Comparison of ENCODE assay signal across 18 mouse cellular contexts in the genomic region with DNA sequence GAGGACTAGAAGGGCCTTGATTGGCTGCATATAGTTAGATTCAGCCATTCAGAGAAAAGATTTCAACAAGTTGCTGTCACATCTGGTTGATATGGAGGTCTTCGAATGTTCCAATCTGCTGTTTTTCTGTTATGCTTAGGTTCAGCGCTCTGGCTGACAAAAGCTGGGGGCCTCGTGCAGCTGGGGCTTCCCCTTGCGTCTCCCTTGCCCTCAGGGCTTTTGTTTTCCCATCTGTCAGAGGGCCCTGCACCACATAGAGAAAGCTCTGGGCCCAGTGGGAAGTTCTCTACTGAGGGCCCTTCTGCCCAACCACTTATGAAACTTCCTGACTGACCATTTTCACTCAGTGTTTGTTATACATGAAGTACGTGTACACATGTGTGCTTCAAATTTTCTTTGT.
"Had no signal": no experiment of that assay in that cellular context is flagged by ENCODE, and none has a peak within 500 bp of the region (broad histone marks: within the 10 kb centered on the region; RNA-seq: fewer than 3 reads in every experiment).

No protein-coding gene starts in this region.

- H3K4me2 ChIP-seq: lung, embryonic 14.5 days; midbrain, embryonic 11.5 days; neural tube, embryonic 13.5 days; neural tube, embryonic 15.5 days had no signal

- H3K36me3 ChIP-seq: neural tube, embryonic 13.5 days; neural tube, embryonic 15.5 days had no signal

- ATAC-seq: midbrain, embryonic 16.5 days had no signal

- H3K4me3 ChIP-seq: myocyte; neural tube, embryonic 13.5 days; neural tube, embryonic 15.5 days had no signal

- H3K9me3 ChIP-seq: neural tube, embryonic 13.5 days; neural tube, embryonic 15.5 days had no signal

- H3K4me1 ChIP-seq: neural tube, embryonic 13.5 days; neural tube, embryonic 15.5 days had no signal

- DNase-seq: lung, adult 18-20 months; lung, embryonic 14.5 days; lung, postnatal 10 days; lung, postnatal 4 days; midbrain, embryonic 14.5 days; right cerebral cortex, adult 18-20 months; right cerebral cortex, postnatal 25 days; right cerebral cortex, postnatal 4 days; spleen, adult 18-20 months; thymus, adult 18-20 months; thymus, postnatal 14 days; thymus, postnatal 36 days had no signal

- H3K27ac ChIP-seq: liver, embryonic 14.5 days; neural tube, embryonic 13.5 days; neural tube, embryonic 15.5 days had no signal

- H3K27me3 ChIP-seq: neural tube, embryonic 13.5 days; neural tube, embryonic 15.5 days had no signal

- H3K9ac ChIP-seq: liver, embryonic 14.5 days; lung, embryonic 14.5 days; neural tube, embryonic 13.5 days; neural tube, embryonic 15.5 days had no signal
